Comparison of ENCODE assay signal across 27 mouse cellular contexts in the genomic region with DNA sequence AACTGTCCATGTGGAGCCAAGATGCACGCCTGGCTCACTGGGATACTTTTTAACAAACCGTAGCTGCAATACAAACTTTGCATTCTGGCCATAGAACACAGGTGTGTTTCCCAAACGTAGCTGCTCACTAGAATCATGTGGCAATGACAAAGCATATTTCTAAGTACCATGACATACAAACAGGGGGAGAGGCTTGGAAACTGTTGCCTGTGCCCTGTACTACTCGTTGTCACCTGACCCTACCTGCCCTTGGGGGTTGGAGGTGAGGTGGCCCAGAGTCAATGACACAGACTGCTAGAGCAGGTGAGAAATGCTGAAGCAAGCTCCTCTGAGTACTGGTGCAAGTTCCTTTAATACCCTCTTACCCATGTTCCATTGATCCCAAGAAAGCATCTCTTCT.
DNase-seq lines count a peak whose midpoint lies in the region; ATAC-seq and TF ChIP-seq lines count a peak whose summit lies in the region.
"Had no signal": no experiment of that assay in that cellular context is flagged by ENCODE, and none has a peak within 500 bp of the region (broad histone marks: within the 10 kb centered on the region; RNA-seq: fewer than 3 reads in every experiment).

No protein-coding gene starts in this region.

- no peaks in the 10 kb centered on the region for H3K27me3 ChIP-seq in heart, embryonic 12.5 days (replicated peaks)
- no peaks in the 10 kb centered on the region for H3K27me3 ChIP-seq in liver, adult 2 months (ENCODE audit: control insufficient read depth, insufficient read depth, low read length)
- H3K27me3 ChIP-seq in liver, embryonic 11.5 days (replicated peaks; ENCODE audit: control insufficient read depth, insufficient read depth, low read length) = no peaks in the 10 kb centered on the region
- H3K27me3 ChIP-seq in hindbrain, embryonic 11.5 days (ENCODE audit: control insufficient read depth, insufficient read depth, low read length) = no peaks in the 10 kb centered on the region
- H3K27me3 ChIP-seq: embryonic facial prominence, embryonic 13.5 days; forebrain, embryonic 12.5 days; forebrain, embryonic 15.5 days; heart, embryonic 15.5 days; hindbrain, embryonic 12.5 days; hindbrain, embryonic 15.5 days; Patski had no signal

- no peak for TF ChIP-seq CTCF in liver, adult 2 months (IDR thresholded peaks at IDR 0.05; ENCODE audit: low read depth, low read length)

- H3K4me2 ChIP-seq in heart, embryonic 12.5 days = no peak overlapping the region
- no peak overlapping the region for H3K4me2 ChIP-seq in liver, embryonic 11.5 days
- H3K4me2 ChIP-seq in hindbrain, embryonic 11.5 days (replicated peaks; ENCODE audit: low read depth, low read length) = no peak overlapping the region
- H3K4me2 ChIP-seq: embryonic facial prominence, embryonic 13.5 days; forebrain, embryonic 12.5 days; forebrain, embryonic 15.5 days; heart, embryonic 11.5 days; heart, embryonic 15.5 days; hindbrain, embryonic 12.5 days; hindbrain, embryonic 15.5 days had no signal

- H3K4me1 ChIP-seq in heart, embryonic 12.5 days (replicated peaks) = peaks cover 8% of the 10 kb centered on the region
- H3K4me1 ChIP-seq in liver, adult 2 months (ENCODE audit: control insufficient read depth, insufficient read depth, low read length) = no peaks in the 10 kb centered on the region
- H3K4me1 ChIP-seq in liver, embryonic 11.5 days (replicated peaks; ENCODE audit: control insufficient read depth, insufficient read depth, low read length) = no peaks in the 10 kb centered on the region
- no peaks in the 10 kb centered on the region for H3K4me1 ChIP-seq in hindbrain, embryonic 11.5 days (replicated peaks; ENCODE audit: control insufficient read depth, insufficient read depth, low read length)
- H3K4me1 ChIP-seq: forebrain, embryonic 15.5 days; hindbrain, embryonic 12.5 days; hindbrain, embryonic 15.5 days had no signal

- no peaks in the 10 kb centered on the region for H3K36me3 ChIP-seq in heart, embryonic 12.5 days
- H3K36me3 ChIP-seq in liver, adult 2 months (ENCODE audit: control insufficient read depth, insufficient read depth, low read length) = no peaks in the 10 kb centered on the region
- H3K36me3 ChIP-seq in liver, embryonic 11.5 days (ENCODE audit: control insufficient read depth, insufficient read depth, low read length) = no peaks in the 10 kb centered on the region
- H3K36me3 ChIP-seq in hindbrain, embryonic 11.5 days (ENCODE audit: control insufficient read depth, insufficient read depth, low read length) = no peaks in the 10 kb centered on the region
- H3K36me3 ChIP-seq: embryonic facial prominence, embryonic 10.5 days; embryonic facial prominence, embryonic 13.5 days; forebrain, embryonic 12.5 days; forebrain, embryonic 15.5 days; heart, embryonic 15.5 days; hindbrain, embryonic 12.5 days; hindbrain, embryonic 15.5 days had no signal

- no peaks in the 10 kb centered on the region; the same call in 1 of the 2 replicates for H3K9me3 ChIP-seq in heart, embryonic 12.5 days (replicated peaks)
- no peaks in the 10 kb centered on the region for H3K9me3 ChIP-seq in liver, embryonic 11.5 days (ENCODE audit: control insufficient read depth, low read length)
- H3K9me3 ChIP-seq in hindbrain, embryonic 11.5 days (ENCODE audit: control insufficient read depth, low read length) = no peaks in the 10 kb centered on the region
- H3K9me3 ChIP-seq: embryonic facial prominence, embryonic 10.5 days; embryonic facial prominence, embryonic 13.5 days; forebrain, embryonic 12.5 days; forebrain, embryonic 15.5 days; heart, embryonic 15.5 days; hindbrain, embryonic 12.5 days; hindbrain, embryonic 15.5 days had no signal

- no peak overlapping the region for H3K27ac ChIP-seq in heart, embryonic 12.5 days (ENCODE audit: poor library complexity, severe bottlenecking)
- H3K27ac ChIP-seq in liver, adult 2 months (replicated peaks; ENCODE audit: insufficient read depth, low read depth, low read length) = no peak overlapping the region
- H3K27ac ChIP-seq in liver, embryonic 11.5 days (ENCODE audit: low read depth, low read length) = no peak overlapping the region
- H3K27ac ChIP-seq in hindbrain, embryonic 11.5 days (ENCODE audit: low read depth, low read length) = no peak overlapping the region
- H3K27ac ChIP-seq: embryonic facial prominence, embryonic 10.5 days; embryonic facial prominence, embryonic 13.5 days; forebrain, embryonic 12.5 days; forebrain, embryonic 15.5 days; heart, embryonic 15.5 days; hindbrain, embryonic 12.5 days; hindbrain, embryonic 15.5 days had no signal

- H3K79me2 ChIP-seq in liver, adult 2 months (ENCODE audit: control insufficient read depth, insufficient read depth, low read length) = no peaks in the 10 kb centered on the region

- WGBS in heart, embryonic 12.5 days = 82% methylated on average over 4 of the region's 4 CpGs
- 26% methylated on average over 4 of the region's 4 CpGs for WGBS in liver, adult 2 months
- 76% methylated on average over 4 of the region's 4 CpGs for WGBS in liver, embryonic 11.5 days
- 80% methylated on average over 4 of the region's 4 CpGs for WGBS in hindbrain, embryonic 11.5 days

- no peak for ATAC-seq in heart, embryonic 12.5 days (ENCODE audit: insufficient number of reproducible peaks, low FRiP score)
- no peak for ATAC-seq in liver, embryonic 11.5 days (replicated peaks; ENCODE audit: low FRiP score)
- ATAC-seq in hindbrain, embryonic 11.5 days (ENCODE audit: low FRiP score) = no peak
- ATAC-seq: forebrain, embryonic 15.5 days; Patski had no signal

- peak; percentile 68 for DNase-seq in heart, adult 11 months
- DNase-seq in liver, adult 2 months (ENCODE audit: extremely low read depth, low read depth, low spot score) = peak; percentile 65
- DNase-seq in liver, embryonic 11.5 days (ENCODE audit: low spot score) = no peak
- peak; percentile 45 for DNase-seq in lung, postnatal 36 days
- DNase-seq in lung, postnatal 14 days = no peak
- no peak for DNase-seq in cerebellum, adult 11-12 months
- DNase-seq in hindbrain, embryonic 11.5 days (ENCODE audit: low spot score) = no peak
- DNase-seq: adrenal gland, postnatal 10 days; adrenal gland, postnatal 36 days; cerebellum, adult 2 months; cerebellum, adult 9-11 months; cerebellum, postnatal 36 days; embryo, embryonic 11 days; gastrocnemius, postnatal 25 days; heart, postnatal 10 days; heart, postnatal 36 days had no signal

- no peak overlapping the region for H3K9ac ChIP-seq in heart, embryonic 12.5 days
- no peak overlapping the region for H3K9ac ChIP-seq in liver, adult 2 months (ENCODE audit: low read depth, low read length)
- H3K9ac ChIP-seq in liver, embryonic 11.5 days (ENCODE audit: low read depth, low read length) = no peak overlapping the region
- no peak overlapping the region for H3K9ac ChIP-seq in hindbrain, embryonic 11.5 days (ENCODE audit: low read depth, low read length)
- H3K9ac ChIP-seq: embryonic facial prominence, embryonic 13.5 days; forebrain, embryonic 12.5 days; forebrain, embryonic 15.5 days; heart, embryonic 15.5 days; hindbrain, embryonic 12.5 days; hindbrain, embryonic 15.5 days had no signal

- TF ChIP-seq POLR2A in liver, adult 2 months (IDR thresholded peaks at IDR 0.05; ENCODE audit: extremely low read depth, insufficient read depth, low read length) = no peak

- no peak overlapping the region for H3K4me3 ChIP-seq in heart, embryonic 12.5 days
- H3K4me3 ChIP-seq in liver, adult 2 months (ENCODE audit: insufficient read depth, low read depth, low read length) = no peak overlapping the region
- no peak overlapping the region for H3K4me3 ChIP-seq in liver, embryonic 11.5 days (ENCODE audit: low read depth, low read length)
- no peak overlapping the region for H3K4me3 ChIP-seq in hindbrain, embryonic 11.5 days (ENCODE audit: low read depth, low read length)
- H3K4me3 ChIP-seq: embryonic facial prominence, embryonic 10.5 days; embryonic facial prominence, embryonic 13.5 days; erythroblast, embryonic 14.5 days; forebrain, embryonic 12.5 days; forebrain, embryonic 15.5 days; heart, embryonic 15.5 days; hindbrain, embryonic 12.5 days; hindbrain, embryonic 15.5 days had no signal

Comparison
In these comparisons a context has a peak if more than half of its experiments do, and no peak if none do; other contexts are left out.
1. DNase-seq: peak in heart, adult 11 months (single experiment), liver, adult 2 months (single experiment) and lung, postnatal 36 days (single experiment); none in liver, embryonic 11.5 days (single experiment), lung, postnatal 14 days (single experiment), cerebellum, adult 11-12 months (single experiment) and hindbrain, embryonic 11.5 days (single experiment).